Mouse (Mus musculus) intestine, postnatal 0 days (tissue): ENCODE measurements around the gene Mllt6. TPM values are rescaled to one million over a fixed set of nuclear protein-coding genes. Genes with fewer than 3 reads are reported as not detected.

Experiments
- ATAC-seq: fragments of 200-750 bp; cut with Nextera tagmentation; 2 replicates; pipeline ENCODE4 v1.8.0; 2017; ENCODE audit warnings: mild to moderate bottlenecking, moderate TSS enrichment, moderate library complexity
- H3K27ac ChIP-seq: fragments of 300-500 bp; sonication (generic); 2 replicates; pipeline ENCODE4 v1.5.1; 2014; ENCODE audit warnings: mild to moderate bottlenecking, low read depth, low read length, moderate library complexity
- H3K27me3 ChIP-seq: fragments of 300-500 bp; sonication (generic); replicated peaks from 2 replicates; pipeline ENCODE4 v1.6.1; 2014; ENCODE audit warnings: low read length, mixed read lengths; ENCODE audit not compliant: control insufficient read depth, insufficient read depth
- H3K36me3 ChIP-seq: fragments of 300-500 bp; sonication (generic); 2 replicates; pipeline ENCODE4 v1.6.1; 2014; ENCODE audit warnings: mild to moderate bottlenecking, moderate library complexity; ENCODE audit not compliant: control insufficient read depth, insufficient read depth
- H3K4me1 ChIP-seq: fragments of 300-500 bp; sonication (generic); replicated peaks from 2 replicates; pipeline ENCODE4 v1.6.1; 2014; ENCODE audit warnings: antibody characterized with exemption, low read length, mixed read lengths; ENCODE audit not compliant: control insufficient read depth, insufficient read depth
- H3K4me2 ChIP-seq: fragments of 300-500 bp; sonication (generic); replicated peaks from 2 replicates; pipeline ENCODE4 v1.6.1; 2014; ENCODE audit warnings: low read depth, mild to moderate bottlenecking, moderate library complexity
- H3K4me3 ChIP-seq: fragments of 300-500 bp; sonication (generic); 2 replicates; pipeline ENCODE4 v1.5.1; 2014; ENCODE audit warnings: low read depth, low read length
- H3K9ac ChIP-seq: fragments of 300-500 bp; sonication (generic); 2 replicates; pipeline ENCODE4 v1.6.1; 2014; ENCODE audit warnings: mild to moderate bottlenecking, low read depth, low read length
- H3K9me3 ChIP-seq: fragments of 300-500 bp; sonication (generic); 2 replicates; pipeline ENCODE4 v1.6.1; 2016; ENCODE audit warnings: mixed run types; ENCODE audit not compliant: control insufficient read depth
- CTCF ChIP-seq: sonication (generic); IDR thresholded peaks from 2 replicates; pipeline ENCODE4 v1.5.1; 2016; ENCODE audit warnings: low read depth, mild to moderate bottlenecking, control low read depth, antibody characterized with exemption, moderate library complexity
- WGBS: fragments of 180-500 bp; shearing (Covaris S2); extraction: QIAGEN DNeasy Blood & Tissue Kit; methylation state at CpG from one replicate; pipeline ENCODE4 v1.1.7; 2014; 5-methylcytosine and 5-hydroxymethylcytosine counted together
- polyA plus RNA-seq: library from polyadenylated mRNA; unstranded; fragments of >200 nt; fragmentation: Nextera tagmentation; extraction: Ambion mirVana; gene quantifications from 2 replicates; pipeline ENCODE4 v1.2.1, GENCODE M21; 2015

Mllt6 gene
- polyA plus RNA-seq, 1 experiment from 2014 or later: 1.4 TPM

GRCm38 (mm10) chr11:97699626-97700002 lies 36.4 kb downstream of the Mllt6 start:
- WGBS: 0% methylated on average over 8 of the region's 9 CpGs
- ATAC-seq: peak; percentile 9; the same call in 1 of the 2 replicates
- no peak for TF ChIP-seq CTCF
- H3K27me3 ChIP-seq: no peaks in the 10 kb centered on the region
- H3K4me3 ChIP-seq: peak overlapping the region; percentile 77
- no peaks in the 10 kb centered on the region for H3K36me3 ChIP-seq
- no peaks in the 10 kb centered on the region for H3K9me3 ChIP-seq
- peak overlapping the region; percentile 85 for H3K9ac ChIP-seq
- peak overlapping the region; percentile 79 for H3K4me2 ChIP-seq
- peaks cover 22% of the 10 kb centered on the region for H3K4me1 ChIP-seq
- H3K27ac ChIP-seq: peak overlapping the region; percentile 98

- H3K9me3 ChIP-seq: no peaks in the 10 kb centered on the region
- H3K36me3 ChIP-seq: no peaks in the 10 kb centered on the region
- peak within 1 kb of the TSS; percentile 79 for H3K4me2 ChIP-seq
- peaks cover 20% of the 10 kb centered on the region for H3K4me1 ChIP-seq
- peak; percentile 9 for ATAC-seq
- TF ChIP-seq CTCF: no peak
- peak within 1 kb of the TSS; percentile 85 for H3K9ac ChIP-seq
- no peaks in the 10 kb centered on the region for H3K27me3 ChIP-seq
- H3K4me3 ChIP-seq: peak within 1 kb of the TSS; percentile 77
- under 1% methylated on average over 85 of the region's 85 CpGs for WGBS
- H3K27ac ChIP-seq: peak within 1 kb of the TSS; percentile 98
Measured at GRCm38 (mm10) chr11:97700003-97700745, 37.0 kb downstream of the Mllt6 start, which contains the start of gene Pcgf2. TSS of gene Pcgf2 (minus strand) at chr11:97700497.

GRCm38 (mm10) chr11:97700746-97701580 lies 37.7 kb downstream of the Mllt6 start:
- WGBS: 15% methylated on average over 30 of the region's 30 CpGs
- no peak for TF ChIP-seq CTCF
- peak overlapping the region; percentile 79 for H3K4me2 ChIP-seq
- H3K27ac ChIP-seq: peak overlapping the region; percentile 98
- ATAC-seq: no peak
- H3K4me3 ChIP-seq: peak overlapping the region; percentile 77
- peaks cover 12% of the 10 kb centered on the region for H3K4me1 ChIP-seq
- H3K9me3 ChIP-seq: no peaks in the 10 kb centered on the region
- no peaks in the 10 kb centered on the region for H3K36me3 ChIP-seq
- H3K27me3 ChIP-seq: no peaks in the 10 kb centered on the region
- H3K9ac ChIP-seq: peak overlapping the region; percentile 85

- H3K9ac ChIP-seq: no peak overlapping the region
- no peak overlapping the region for H3K27ac ChIP-seq
- TF ChIP-seq CTCF: no peak
- peaks cover under 1% of the 10 kb centered on the region; the same call in 1 of the 2 replicates for H3K36me3 ChIP-seq
- H3K4me2 ChIP-seq: peak overlapping the region; percentile 79
- peak overlapping the region; percentile 77; the same call in 1 of the 2 replicates for H3K4me3 ChIP-seq
- H3K27me3 ChIP-seq: no peaks in the 10 kb centered on the region
- H3K9me3 ChIP-seq: no peaks in the 10 kb centered on the region
- WGBS: 53% methylated on average over 15 of the region's 15 CpGs
- no peak for ATAC-seq
- H3K4me1 ChIP-seq: peaks cover 6% of the 10 kb centered on the region
Measured at GRCm38 (mm10) chr11:97701581-97702392, 38.6 kb downstream of the Mllt6 start.

GRCm38 (mm10) chr11:97702393-97702745 lies 39.2 kb downstream of the Mllt6 start:
- TF ChIP-seq CTCF: no peak
- peak; percentile 7; the same call in 1 of the 2 replicates for ATAC-seq

More at GRCm38 (mm10) chr11:97702393-97702745, 39.2 kb downstream of the Mllt6 start:
- WGBS: under 1% methylated on average over 24 of the region's 24 CpGs
- H3K9me3 ChIP-seq: no peaks in the 10 kb centered on the region
- H3K4me3 ChIP-seq: peak overlapping the region; percentile 77
- H3K9ac ChIP-seq: peak overlapping the region; percentile 51
- H3K4me2 ChIP-seq: peak overlapping the region; percentile 79
- H3K36me3 ChIP-seq: peaks cover 6% of the 10 kb centered on the region; the same call in 1 of the 2 replicates
- H3K27me3 ChIP-seq: no peaks in the 10 kb centered on the region
- H3K27ac ChIP-seq: peak overlapping the region; percentile 68
- peaks cover 6% of the 10 kb centered on the region for H3K4me1 ChIP-seq
